Mouse (Mus musculus) liver, postnatal 0 days (tissue): Measurements from ENCODE around the gene Gm1123.

Source experiments
- CTCF ChIP-seq: sonication (generic); IDR thresholded peaks from 2 replicates; pipeline ENCODE4 v1.5.1; 2016; ENCODE audit warnings: antibody characterized with exemption, low read depth
- EP300 ChIP-seq: IDR thresholded peaks from 2 replicates; pipeline ENCODE4 v1.6.1; 2016; ENCODE audit warnings: antibody characterized with exemption, low read depth, mild to moderate bottlenecking

DNA sequence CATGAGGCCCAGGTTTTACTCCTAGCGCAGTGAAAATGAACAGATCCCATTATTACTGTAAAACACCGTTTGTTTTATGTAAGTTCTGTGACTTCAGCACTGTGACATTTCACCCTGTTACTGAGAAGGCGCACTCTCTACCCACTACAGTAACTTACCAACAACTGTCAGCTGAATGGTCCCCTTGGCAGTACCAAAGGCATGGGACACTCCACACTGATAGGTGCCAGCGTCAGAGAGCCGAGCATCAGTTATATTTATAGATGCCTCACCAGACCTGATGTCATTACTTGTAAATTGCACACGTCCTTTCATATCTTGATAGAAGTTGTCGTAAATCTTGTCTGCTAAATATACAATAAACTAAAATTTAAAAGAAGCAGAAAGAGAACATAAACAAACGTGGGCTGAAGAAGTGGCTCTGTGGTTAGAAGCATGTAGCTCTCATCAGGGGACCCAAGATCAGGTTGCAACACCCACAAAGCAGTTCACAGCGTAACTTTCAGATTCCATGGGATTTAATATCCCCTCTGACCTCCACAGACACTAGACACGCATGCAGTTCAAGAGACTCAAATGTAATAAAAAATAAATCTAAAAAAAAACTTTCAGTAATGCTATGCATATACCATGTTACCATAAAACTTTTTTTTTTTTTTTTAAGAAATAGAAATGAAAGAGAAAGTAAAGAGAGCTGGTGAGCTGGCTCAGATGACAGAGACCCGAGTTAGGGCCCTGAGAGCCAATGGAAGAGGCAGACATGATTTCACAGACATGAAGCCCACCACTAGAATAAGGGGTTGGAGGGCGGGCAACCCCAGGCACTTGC is 26.2 kb downstream of the Gm1123 start:
- TF ChIP-seq CTCF, result no peak
- no peak for TF ChIP-seq EP300
